Mouse (Mus musculus) midbrain, embryonic 16.5 days (tissue): Measurements from ENCODE around the gene Nol3. TPM values are rescaled to one million over a fixed set of nuclear protein-coding genes. Genes with fewer than 3 reads are reported as not detected.
"Not testable (repeated sequence)": the region's sequence is repeated elsewhere in the genome, so short reads cannot be mapped to it uniquely, and the experiment has no call there.

ENCODE experiments used
- ATAC-seq: fragments of 200-750 bp; cut with Nextera tagmentation; 2 replicates; pipeline ENCODE4 v1.8.0; 2017; ENCODE audit warnings: moderate TSS enrichment
- H3K27ac ChIP-seq: fragments of 300-500 bp; sonication (generic); 2 replicates; pipeline ENCODE4 v1.5.1; 2014; ENCODE audit warnings: mild to moderate bottlenecking, low read length, mixed read lengths
- H3K27me3 ChIP-seq: fragments of 300-500 bp; sonication (generic); 2 replicates; pipeline ENCODE4 v1.6.1; 2014; ENCODE audit warnings: low read depth, low read length, mixed read lengths; ENCODE audit not compliant: control insufficient read depth, insufficient read depth
- H3K36me3 ChIP-seq: fragments of 300-500 bp; sonication (generic); 2 replicates; pipeline ENCODE4 v1.6.1; 2014; ENCODE audit warnings: mild to moderate bottlenecking, low read length, moderate library complexity, mixed read lengths; ENCODE audit not compliant: control insufficient read depth, insufficient read depth
- H3K4me1 ChIP-seq: fragments of 300-500 bp; sonication (generic); 2 replicates; pipeline ENCODE4 v1.6.1; 2014; ENCODE audit warnings: mild to moderate bottlenecking, low read length, mixed read lengths; ENCODE audit not compliant: control insufficient read depth, insufficient read depth
- H3K4me2 ChIP-seq: fragments of 300-500 bp; sonication (generic); 2 replicates; pipeline ENCODE4 v1.6.1; 2014; ENCODE audit warnings: mild to moderate bottlenecking, low read length, mixed read lengths
- H3K4me3 ChIP-seq: fragments of 300-500 bp; sonication (generic); 2 replicates; pipeline ENCODE4 v1.5.1; 2014; ENCODE audit warnings: low read depth, mild to moderate bottlenecking, low read length, moderate library complexity, mixed read lengths
- H3K9ac ChIP-seq: fragments of 300-500 bp; sonication (generic); 2 replicates; pipeline ENCODE4 v1.6.1; 2014; ENCODE audit warnings: low read depth, low read length, mixed read lengths
- H3K9me3 ChIP-seq: fragments of 300-500 bp; sonication (generic); replicated peaks from 2 replicates; pipeline ENCODE4 v1.6.1; 2014; ENCODE audit warnings: mild to moderate bottlenecking, low read length, mixed read lengths; ENCODE audit not compliant: control insufficient read depth, poor library complexity, severe bottlenecking
- WGBS: fragments of 180-500 bp; shearing (Covaris S2); extraction: QIAGEN DNeasy Blood & Tissue Kit; methylation state at CpG from one replicate; pipeline ENCODE4 v1.1.7; 2014; 5-methylcytosine and 5-hydroxymethylcytosine counted together
- polyA plus RNA-seq: library from polyadenylated mRNA; unstranded; fragments of >200 nt; fragmentation: Nextera tagmentation; extraction: Ambion mirVana; gene quantifications from 2 replicates; pipeline ENCODE4 v1.2.1, GENCODE M21; 2015

The Nol3 gene
- polyA plus RNA-seq, 1 experiment from 2014 or later: 4.5 TPM

- H3K4me2 ChIP-seq, H3K4me3 ChIP-seq, H3K27me3 ChIP-seq, H3K36me3 ChIP-seq, H3K9me3 ChIP-seq, H3K27ac ChIP-seq, ATAC-seq, H3K9ac ChIP-seq: not testable (repeated sequence)
- 87% methylated on average over 8 of the region's 8 CpGs for WGBS
- H3K4me1 ChIP-seq: peaks cover 27% of the 10 kb centered on the region
Measured at GRCm38 (mm10) chr8:105291364-105291763, 15.4 kb downstream of the Nol3 start.

- H3K4me3 ChIP-seq, H3K4me2 ChIP-seq, H3K27me3 ChIP-seq, H3K9ac ChIP-seq, H3K27ac ChIP-seq, ATAC-seq, H3K36me3 ChIP-seq, H3K9me3 ChIP-seq: not testable (repeated sequence)
- WGBS: 68% methylated on average over 3 of the region's 3 CpGs
- peaks cover 24% of the 10 kb centered on the region for H3K4me1 ChIP-seq
Measured at GRCm38 (mm10) chr8:105291802-105292201, 15.9 kb downstream of the Nol3 start.

GRCm38 (mm10) chr8:105292471-105292870, 16.5 kb downstream of the Nol3 start:
- H3K4me3 ChIP-seq: no peak overlapping the region
- peaks cover 24% of the 10 kb centered on the region for H3K4me1 ChIP-seq
- H3K27ac ChIP-seq: no peak overlapping the region
- no peak overlapping the region for H3K9ac ChIP-seq
- no peaks in the 10 kb centered on the region for H3K36me3 ChIP-seq
- ATAC-seq: no peak
- no peak overlapping the region for H3K4me2 ChIP-seq
- H3K9me3 ChIP-seq: no peaks in the 10 kb centered on the region
- H3K27me3 ChIP-seq: no peaks in the 10 kb centered on the region
- WGBS: 86% methylated on average over 7 of the region's 7 CpGs

GRCm38 (mm10) chr8:105293405-105293804, 17.5 kb downstream of the Nol3 start:
- 69% methylated on average over 19 of the region's 19 CpGs for WGBS
- no peak overlapping the region for H3K4me3 ChIP-seq
- H3K27ac ChIP-seq: no peak overlapping the region
- H3K4me2 ChIP-seq: no peak overlapping the region
- H3K36me3 ChIP-seq: no peaks in the 10 kb centered on the region
- no peak for ATAC-seq
- peaks cover 20% of the 10 kb centered on the region for H3K4me1 ChIP-seq
- H3K9me3 ChIP-seq: no peaks in the 10 kb centered on the region
- H3K27me3 ChIP-seq: no peaks in the 10 kb centered on the region
- H3K9ac ChIP-seq: no peak overlapping the region

DNA sequence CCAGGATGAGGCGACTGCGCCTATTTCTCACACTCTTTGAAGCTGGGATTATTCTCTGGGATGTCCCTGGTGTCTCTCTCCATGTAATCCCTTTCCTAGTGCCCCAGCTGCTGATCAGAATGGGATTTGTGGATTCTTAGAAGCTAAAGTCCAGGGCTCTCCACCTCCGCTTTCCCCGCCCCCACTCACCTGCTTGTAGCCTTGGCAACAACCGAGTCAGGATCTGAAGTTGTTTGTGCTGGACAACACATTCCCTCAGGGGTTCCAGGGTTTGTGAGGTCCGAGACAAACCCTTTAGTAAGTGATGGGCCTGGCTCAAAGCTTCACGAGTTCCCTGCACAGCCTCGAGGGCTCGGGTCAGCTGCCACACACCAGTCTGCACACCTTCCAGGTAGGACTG, 18.8 kb downstream of the Nol3 start:
- Histone ChIP-seq H3K27ac (no peak overlapping the region), H3K9ac (0 out of 2 replicates have a peak overlapping the region, but pooled peaks have one; percentile 17), H3K4me2 (0 out of 2 replicates have a peak overlapping the region, but pooled peaks have one; percentile 6), H3K9me3 (no peaks in the 10 kb centered on the region), H3K27me3 (no peaks in the 10 kb centered on the region), H3K4me3 (no peak overlapping the region), H3K36me3 (no peaks in the 10 kb centered on the region), H3K4me1 (peaks cover 31% of the 10 kb centered on the region)
- 59% methylated on average over 9 of the region's 9 CpGs for WGBS
- ATAC-seq: no peak

DNA sequence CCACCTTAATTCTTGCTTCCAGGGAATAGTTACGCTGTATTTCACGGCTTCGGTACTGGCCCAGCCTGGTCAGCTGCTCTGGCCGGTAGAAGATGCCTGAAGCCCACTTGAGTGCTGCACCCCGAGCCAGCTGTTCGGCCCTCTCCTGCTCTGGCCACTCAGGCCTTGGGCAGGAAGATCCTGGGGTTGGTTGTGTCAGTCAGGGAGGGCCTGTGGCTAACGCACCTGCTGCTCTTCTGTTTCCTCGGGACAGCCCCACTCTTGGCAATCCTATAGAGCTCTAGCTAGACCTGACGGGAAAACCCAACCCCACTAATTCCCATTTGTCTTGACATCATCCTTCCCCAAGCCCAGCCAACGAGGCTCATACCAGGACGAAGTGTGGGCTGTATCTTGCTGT, 19.3 kb downstream of the Nol3 start:
- no peak overlapping the region for H3K4me3 ChIP-seq
- 0 out of 2 replicates have a peak overlapping the region, but pooled peaks have one; percentile 6 for H3K4me2 ChIP-seq
- H3K9ac ChIP-seq: no peak overlapping the region
- no peaks in the 10 kb centered on the region for H3K9me3 ChIP-seq
- H3K36me3 ChIP-seq: peaks cover under 1% of the 10 kb centered on the region
- no peak overlapping the region for H3K27ac ChIP-seq
- peaks cover 30% of the 10 kb centered on the region for H3K4me1 ChIP-seq
- no peak for ATAC-seq
- no peaks in the 10 kb centered on the region for H3K27me3 ChIP-seq
- 65% methylated on average over 11 of the region's 11 CpGs for WGBS

GRCm38 (mm10) chr8:105295895-105296573, 20.1 kb downstream of the Nol3 start, which contains the start of gene Exoc3l:
Exoc3l (minus strand) TSS chr8:105296101.
- Histone ChIP-seq H3K4me1 (peaks cover 23% of the 10 kb centered on the region), H3K4me2 (peak within 1 kb of the TSS; percentile 95), H3K4me3 (peak within 1 kb of the TSS; percentile 97; the same call in 1 of the 2 replicates), H3K36me3 (peaks cover 5% of the 10 kb centered on the region), H3K27ac (peak within 1 kb of the TSS; percentile 58; the same call in 1 of the 2 replicates), H3K9me3 (no peaks in the 10 kb centered on the region), H3K9ac (peak within 1 kb of the TSS; percentile 88; the same call in 1 of the 2 replicates), H3K27me3 (no peaks in the 10 kb centered on the region)
- 70% methylated on average over 11 of the region's 11 CpGs for WGBS
- no peak for ATAC-seq

- Histone ChIP-seq H3K9me3 (no peaks in the 10 kb centered on the region), H3K4me3 (peak within 1 kb of the TSS; percentile 97), H3K27me3 (no peaks in the 10 kb centered on the region), H3K36me3 (peaks cover 15% of the 10 kb centered on the region), H3K4me2 (peak within 1 kb of the TSS; percentile 95), H3K27ac (peak within 1 kb of the TSS; percentile 65), H3K9ac (peak within 1 kb of the TSS; percentile 88), H3K4me1 (peaks cover 23% of the 10 kb centered on the region)
- under 1% methylated on average over 58 of the region's 58 CpGs for WGBS
- peak; percentile 89 for ATAC-seq
Measured at GRCm38 (mm10) chr8:105297511-105298192, 21.7 kb downstream of the Nol3 start, which contains the start of gene E2f4. E2f4 (plus strand) TSS chr8:105297663.
